Mouse (Mus musculus): ENCODE measurements around the gene H2-K1. TPM values are rescaled to one million over a fixed set of nuclear protein-coding genes. Genes with fewer than 3 reads are reported as not detected.

Gene H2-K1
- polyA plus RNA-seq (2015; fragmentation: Nextera tagmentation; extraction: Ambion mirVana): 126 and 139 TPM in 2 replicates

- no peaks in the 10 kb centered on the region for H3K36me3 ChIP-seq (ENCODE audit: control insufficient read depth, insufficient read depth)
- peak within 1 kb of the TSS; percentile 71 for H3K4me3 ChIP-seq (ENCODE audit: low read depth, low read length)
- H3K27me3 ChIP-seq (ENCODE audit: control insufficient read depth, insufficient read depth, low read depth, low read length): peaks cover 11% of the 10 kb centered on the region
- peak within 1 kb of the TSS; percentile 96 for H3K4me2 ChIP-seq (ENCODE audit: low read depth, low read length)
- no peaks in the 10 kb centered on the region for H3K9me3 ChIP-seq (replicated peaks; ENCODE audit: control insufficient read depth, low read length)
- peak; percentile 94 for ATAC-seq (ENCODE audit: low read depth)
- WGBS (ENCODE audit: insufficient replicate concordance): under 1% methylated on average over 30 of the region's 30 CpGs
- H3K27ac ChIP-seq (ENCODE audit: low read length): 0 out of 2 replicates have a peak within 1 kb of the TSS, but pooled peaks have one; percentile 14
- peak within 1 kb of the TSS; percentile 69 for H3K9ac ChIP-seq (ENCODE audit: low read depth, low read length)
- peaks cover 4% of the 10 kb centered on the region for H3K4me1 ChIP-seq (ENCODE audit: control insufficient read depth, low read depth, low read length)
Observed at GRCm38 (mm10) chr17:34000150-34000537, at the start of gene H2-K1. Gene H2-K1 (minus strand): TSS chr17:34000347.

- 49% methylated on average over 5 of the region's 5 CpGs for WGBS (ENCODE audit: insufficient replicate concordance)
- no peak overlapping the region for H3K9ac ChIP-seq (ENCODE audit: low read depth, low read length)
- ATAC-seq (ENCODE audit: low read depth): no peak
- no peak overlapping the region for H3K4me3 ChIP-seq (ENCODE audit: low read depth, low read length)
- no peak overlapping the region for H3K4me2 ChIP-seq (ENCODE audit: low read depth, low read length)
- H3K27me3 ChIP-seq (ENCODE audit: control insufficient read depth, insufficient read depth, low read depth, low read length): no peaks in the 10 kb centered on the region
- no peaks in the 10 kb centered on the region for H3K36me3 ChIP-seq (ENCODE audit: control insufficient read depth, insufficient read depth)
- H3K27ac ChIP-seq (ENCODE audit: low read length): no peak overlapping the region
- H3K9me3 ChIP-seq (replicated peaks; ENCODE audit: control insufficient read depth, low read length): no peaks in the 10 kb centered on the region
- H3K4me1 ChIP-seq (ENCODE audit: control insufficient read depth, low read depth, low read length): no peaks in the 10 kb centered on the region
Observed at GRCm38 (mm10) chr17:34047404-34048050, 47.4 kb upstream of the H2-K1 start.

- no peak overlapping the region for H3K27ac ChIP-seq (ENCODE audit: low read length)
- WGBS (ENCODE audit: insufficient replicate concordance): 69% methylated on average over 14 of the region's 14 CpGs
- no peak for ATAC-seq (ENCODE audit: low read depth)
- no peaks in the 10 kb centered on the region for H3K4me1 ChIP-seq (ENCODE audit: control insufficient read depth, low read depth, low read length)
- H3K36me3 ChIP-seq (ENCODE audit: control insufficient read depth, insufficient read depth): no peaks in the 10 kb centered on the region
- H3K9me3 ChIP-seq (replicated peaks; ENCODE audit: control insufficient read depth, low read length): no peaks in the 10 kb centered on the region
- peaks cover 2% of the 10 kb centered on the region; the same call in 1 of the 2 replicates for H3K27me3 ChIP-seq (ENCODE audit: control insufficient read depth, insufficient read depth, low read depth, low read length)
- no peak overlapping the region for H3K9ac ChIP-seq (ENCODE audit: low read depth, low read length)
- no peak overlapping the region for H3K4me2 ChIP-seq (ENCODE audit: low read depth, low read length)
- no peak overlapping the region for H3K4me3 ChIP-seq (ENCODE audit: low read depth, low read length)
Observed at GRCm38 (mm10) chr17:34045941-34046340, 45.8 kb upstream of the H2-K1 start.

DNA sequence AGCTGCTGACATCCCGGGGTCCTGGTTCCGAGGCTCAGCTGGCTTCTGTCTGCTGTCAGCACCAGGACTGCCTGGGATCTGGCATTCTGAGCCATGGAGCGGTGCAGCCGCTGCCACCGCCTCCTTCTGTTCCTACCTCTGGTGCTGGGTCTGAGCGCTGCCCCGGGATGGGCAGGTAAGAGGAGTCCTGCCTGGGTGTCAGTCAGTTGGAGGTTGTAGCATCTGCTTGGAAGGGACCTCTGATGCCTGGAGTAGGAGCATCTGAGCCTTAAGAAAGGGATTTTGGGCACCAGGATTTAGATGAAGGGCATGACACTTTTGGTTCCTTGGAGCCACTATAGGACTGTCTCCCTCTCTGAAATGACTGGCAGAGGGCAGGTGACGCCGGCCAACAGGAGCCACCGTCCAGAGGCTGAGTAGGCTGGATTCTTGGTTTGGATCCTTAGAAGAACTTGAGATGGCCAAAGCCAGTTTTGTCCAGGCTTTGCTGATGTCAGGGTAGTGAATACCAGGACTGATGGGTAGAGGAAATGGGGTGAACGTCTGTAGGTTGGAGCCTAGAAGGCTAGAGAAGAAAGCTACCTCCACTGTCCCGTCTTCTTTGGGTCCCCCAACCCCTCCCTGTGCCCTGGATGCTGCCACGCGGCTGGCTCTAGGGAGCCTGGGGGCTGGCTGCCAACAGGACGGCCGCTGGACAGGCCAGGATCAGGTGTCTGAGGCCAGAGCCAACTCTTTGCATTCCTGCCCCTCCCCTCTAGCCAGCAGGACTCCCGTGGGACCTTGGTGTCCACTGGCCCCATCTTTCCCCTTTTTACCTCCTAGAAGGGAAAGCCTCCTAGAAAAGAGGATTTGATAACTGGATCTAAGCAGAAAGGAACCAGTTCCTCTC is 39.7 kb upstream of the H2-K1 start:
- Histone ChIP-seq H3K4me3 (ENCODE audit: low read depth, low read length) (no peak overlapping the region), H3K27me3 (ENCODE audit: control insufficient read depth, insufficient read depth, low read depth, low read length) (peaks cover 16% of the 10 kb centered on the region), H3K4me1 (ENCODE audit: control insufficient read depth, low read depth, low read length) (peaks cover 8% of the 10 kb centered on the region; the same call in 1 of the 2 replicates), H3K36me3 (ENCODE audit: control insufficient read depth, insufficient read depth) (peaks cover 18% of the 10 kb centered on the region), H3K4me2 (ENCODE audit: low read depth, low read length) (no peak overlapping the region), H3K9ac (ENCODE audit: low read depth, low read length) (no peak overlapping the region), H3K27ac (ENCODE audit: low read length) (no peak overlapping the region), H3K9me3 (replicated peaks; ENCODE audit: control insufficient read depth, low read length) (no peaks in the 10 kb centered on the region)
- no peak for ATAC-seq (ENCODE audit: low read depth)
- WGBS (ENCODE audit: insufficient replicate concordance): 33% methylated on average over 17 of the region's 17 CpGs

GRCm38 (mm10) chr17:34038878-34039561 is 38.9 kb upstream of the H2-K1 start, which contains the start of gene Col11a2:
Gene Col11a2 (plus strand): TSS chr17:34039437.
- Histone ChIP-seq H3K4me3 (ENCODE audit: low read depth, low read length) (no peak within 1 kb of the TSS), H3K9me3 (replicated peaks; ENCODE audit: control insufficient read depth, low read length) (no peaks in the 10 kb centered on the region), H3K36me3 (ENCODE audit: control insufficient read depth, insufficient read depth) (peaks cover 18% of the 10 kb centered on the region), H3K4me2 (ENCODE audit: low read depth, low read length) (peak within 1 kb of the TSS; percentile 2; the same call in 1 of the 2 replicates), H3K4me1 (ENCODE audit: control insufficient read depth, low read depth, low read length) (peaks cover 9% of the 10 kb centered on the region), H3K9ac (ENCODE audit: low read depth, low read length) (no peak within 1 kb of the TSS), H3K27me3 (ENCODE audit: control insufficient read depth, insufficient read depth, low read depth, low read length) (peaks cover 16% of the 10 kb centered on the region), H3K27ac (ENCODE audit: low read length) (no peak within 1 kb of the TSS)
- ATAC-seq (ENCODE audit: low read depth): no peak
- 6% methylated on average over 28 of the region's 28 CpGs for WGBS (ENCODE audit: insufficient replicate concordance)

DNA sequence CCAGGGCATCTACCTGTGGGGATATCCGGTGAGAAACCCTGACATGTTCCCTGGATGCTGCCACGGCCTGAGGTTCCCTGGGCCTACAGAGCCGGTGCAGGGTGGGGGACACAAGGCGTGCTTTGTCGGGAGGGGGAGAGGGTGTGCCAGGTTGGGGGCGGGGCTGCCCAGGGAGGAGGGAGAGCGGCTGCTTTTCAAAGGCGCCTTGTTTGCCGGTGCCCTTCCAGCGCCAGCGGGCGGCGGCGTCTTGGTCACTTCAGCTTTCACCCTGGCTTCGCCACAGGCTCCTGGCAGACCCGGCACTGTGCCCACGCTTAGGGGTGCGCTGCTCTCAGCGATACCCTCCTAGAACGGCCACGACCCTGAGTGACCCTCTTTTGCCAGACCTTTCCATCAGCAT is 38.3 kb upstream of the H2-K1 start:
- Histone ChIP-seq H3K9ac (ENCODE audit: low read depth, low read length) (no peak overlapping the region), H3K36me3 (ENCODE audit: control insufficient read depth, insufficient read depth) (peaks cover 18% of the 10 kb centered on the region), H3K4me1 (ENCODE audit: control insufficient read depth, low read depth, low read length) (peaks cover 14% of the 10 kb centered on the region), H3K4me2 (ENCODE audit: low read depth, low read length) (peak overlapping the region; percentile 2; the same call in 1 of the 2 replicates), H3K27me3 (ENCODE audit: control insufficient read depth, insufficient read depth, low read depth, low read length) (peaks cover 16% of the 10 kb centered on the region), H3K4me3 (ENCODE audit: low read depth, low read length) (no peak overlapping the region), H3K9me3 (replicated peaks; ENCODE audit: control insufficient read depth, low read length) (no peaks in the 10 kb centered on the region), H3K27ac (ENCODE audit: low read length) (no peak overlapping the region)
- ATAC-seq (ENCODE audit: low read depth): no peak
- WGBS (ENCODE audit: insufficient replicate concordance): 27% methylated on average over 21 of the region's 21 CpGs

GRCm38 (mm10) chr17:34037241-34037640 is 37.1 kb upstream of the H2-K1 start:
- WGBS (ENCODE audit: insufficient replicate concordance): 83% methylated on average over 7 of the region's 7 CpGs
- no peak for ATAC-seq (ENCODE audit: low read depth)
- H3K27me3 ChIP-seq (ENCODE audit: control insufficient read depth, insufficient read depth, low read depth, low read length): peaks cover 16% of the 10 kb centered on the region
- no peak overlapping the region for H3K4me2 ChIP-seq (ENCODE audit: low read depth, low read length)
- H3K36me3 ChIP-seq (ENCODE audit: control insufficient read depth, insufficient read depth): peaks cover 18% of the 10 kb centered on the region
- H3K4me3 ChIP-seq (ENCODE audit: low read depth, low read length): no peak overlapping the region
- no peak overlapping the region for H3K9ac ChIP-seq (ENCODE audit: low read depth, low read length)
- no peak overlapping the region for H3K27ac ChIP-seq (ENCODE audit: low read length)
- H3K9me3 ChIP-seq (replicated peaks; ENCODE audit: control insufficient read depth, low read length): no peaks in the 10 kb centered on the region
- peaks cover 24% of the 10 kb centered on the region for H3K4me1 ChIP-seq (ENCODE audit: control insufficient read depth, low read depth, low read length)

GRCm38 (mm10) chr17:34036647-34037046 is 36.5 kb upstream of the H2-K1 start:
- Histone ChIP-seq H3K36me3 (ENCODE audit: control insufficient read depth, insufficient read depth) (peaks cover 18% of the 10 kb centered on the region), H3K9ac (ENCODE audit: low read depth, low read length) (no peak overlapping the region), H3K4me1 (ENCODE audit: control insufficient read depth, low read depth, low read length) (peaks cover 24% of the 10 kb centered on the region), H3K9me3 (replicated peaks; ENCODE audit: control insufficient read depth, low read length) (no peaks in the 10 kb centered on the region), H3K4me3 (ENCODE audit: low read depth, low read length) (no peak overlapping the region), H3K27ac (ENCODE audit: low read length) (no peak overlapping the region), H3K27me3 (ENCODE audit: control insufficient read depth, insufficient read depth, low read depth, low read length) (peaks cover 16% of the 10 kb centered on the region), H3K4me2 (ENCODE audit: low read depth, low read length) (no peak overlapping the region)
- ATAC-seq (ENCODE audit: low read depth): no peak
- whole genome bisulfite sequencing (ENCODE audit: insufficient replicate concordance): 72% methylated on average over 10 of the region's 10 CpGs

Measured in liver, embryonic 16.5 days (tissue).